31 mouse cellular contexts compared by ENCODE assay signal in the genomic region with DNA sequence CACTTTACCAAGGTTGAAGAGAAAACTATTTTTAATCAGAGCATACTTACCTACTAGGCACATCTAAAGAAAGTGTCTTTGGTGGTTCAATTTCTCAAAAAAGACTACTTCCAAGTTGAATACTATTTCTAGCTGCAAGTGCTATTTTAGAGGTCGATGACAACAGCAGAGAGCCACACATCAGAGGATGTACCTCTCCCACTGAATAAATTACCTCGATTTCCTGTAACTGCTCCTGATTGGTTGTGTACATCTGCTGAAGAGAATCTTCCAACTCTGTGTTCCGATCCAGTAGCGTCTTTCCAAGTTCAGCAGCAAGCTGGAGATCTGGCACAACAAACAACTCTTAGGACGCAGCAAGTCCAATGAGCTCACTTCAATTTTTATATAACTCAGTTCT. TPM values are rescaled to one million over a fixed set of nuclear protein-coding genes. Genes with fewer than 3 reads are reported as not detected.
DNase-seq lines count a peak whose midpoint lies in the region; ATAC-seq lines count a peak whose summit lies in the region.
"Had no signal": no experiment of that assay in that cellular context is flagged by ENCODE, and none has a peak within 500 bp of the region (broad histone marks: within the 10 kb centered on the region; RNA-seq: fewer than 3 reads in every experiment).

No protein-coding gene starts in this region.

- no peak overlapping the region for H3K27ac ChIP-seq in heart, embryonic 13.5 days (replicated peaks)
- H3K27ac ChIP-seq in liver, embryonic 13.5 days, result peak overlapping the region; percentile 91
- peak overlapping the region; percentile 73 for H3K27ac ChIP-seq in liver, embryonic 16.5 days (ENCODE audit: low read length)
- no peak overlapping the region for H3K27ac ChIP-seq in neural tube, embryonic 15.5 days (replicated peaks)
- H3K27ac ChIP-seq: embryonic facial prominence, embryonic 12.5 days; embryonic facial prominence, embryonic 15.5 days; forebrain, embryonic 10.5 days; forebrain, embryonic 13.5 days; heart, embryonic 15.5 days; hindbrain, embryonic 14.5 days; hindbrain, postnatal 0 days had no signal

- H3K4me2 ChIP-seq in heart, embryonic 13.5 days, result 0 out of 2 replicates have a peak overlapping the region, but pooled peaks have one; percentile 9
- peak overlapping the region; percentile 61 for H3K4me2 ChIP-seq in liver, embryonic 13.5 days
- H3K4me2 ChIP-seq in liver, embryonic 16.5 days (ENCODE audit: low read depth, low read length), result no peak overlapping the region
- no peak overlapping the region for H3K4me2 ChIP-seq in neural tube, embryonic 15.5 days
- H3K4me2 ChIP-seq: embryonic facial prominence, embryonic 12.5 days; embryonic facial prominence, embryonic 15.5 days; forebrain, embryonic 13.5 days; heart, embryonic 11.5 days; heart, embryonic 15.5 days; hindbrain, embryonic 14.5 days had no signal

- no peaks in the 10 kb centered on the region for H3K27me3 ChIP-seq in erythroblast, embryonic 14.5 days (ENCODE audit: control insufficient read depth)
- no peaks in the 10 kb centered on the region for H3K27me3 ChIP-seq in heart, embryonic 13.5 days (replicated peaks)
- H3K27me3 ChIP-seq in liver, embryonic 13.5 days, result no peaks in the 10 kb centered on the region
- H3K27me3 ChIP-seq in liver, embryonic 16.5 days (ENCODE audit: control insufficient read depth, insufficient read depth, low read depth, low read length), result no peaks in the 10 kb centered on the region
- H3K27me3 ChIP-seq in neural tube, embryonic 15.5 days (replicated peaks), result no peaks in the 10 kb centered on the region
- H3K27me3 ChIP-seq: embryonic facial prominence, embryonic 12.5 days; embryonic facial prominence, embryonic 15.5 days; forebrain, embryonic 13.5 days; heart, embryonic 15.5 days had no signal

- WGBS in heart, embryonic 13.5 days, result 66% methylated on average over 5 of the region's 5 CpGs
- 81% methylated on average over 5 of the region's 5 CpGs for WGBS in liver, embryonic 13.5 days (ENCODE audit: insufficient replicate concordance)
- 79% methylated on average over 5 of the region's 5 CpGs for WGBS in liver, embryonic 16.5 days (ENCODE audit: insufficient replicate concordance)
- WGBS in neural tube, embryonic 15.5 days, result 90% methylated on average over 5 of the region's 5 CpGs

- DNase-seq in heart, postnatal 10 days, result no peak
- DNase-seq in liver, embryonic 13.5 days, result no peak
- no peak for DNase-seq in liver
- DNase-seq: adrenal gland, adult 8-10 months; adrenal gland, postnatal 25 days; cerebellum, adult 18-20 months; cerebellum, adult 9-10 months; cerebellum, postnatal 25 days; gastrocnemius, postnatal 25 days; heart, postnatal 14 days; heart, postnatal 4 days had no signal

- H3K36me3 ChIP-seq in erythroblast, embryonic 14.5 days (ENCODE audit: control insufficient read depth), result peaks cover 99% of the 10 kb centered on the region
- H3K36me3 ChIP-seq in heart, embryonic 13.5 days, result peaks cover 27% of the 10 kb centered on the region
- peaks cover 34% of the 10 kb centered on the region for H3K36me3 ChIP-seq in liver, embryonic 13.5 days
- peaks cover 18% of the 10 kb centered on the region for H3K36me3 ChIP-seq in liver, embryonic 16.5 days (ENCODE audit: control insufficient read depth, insufficient read depth)
- peaks cover 10% of the 10 kb centered on the region; the same call in 1 of the 2 replicates for H3K36me3 ChIP-seq in neural tube, embryonic 15.5 days
- H3K36me3 ChIP-seq: heart, embryonic 15.5 days had no signal

- H3K9me3 ChIP-seq in erythroblast, embryonic 14.5 days (ENCODE audit: control insufficient read depth, low read length), result no peaks in the 10 kb centered on the region
- H3K9me3 ChIP-seq in heart, embryonic 13.5 days, result no peaks in the 10 kb centered on the region
- H3K9me3 ChIP-seq in liver, embryonic 13.5 days (replicated peaks), result no peaks in the 10 kb centered on the region
- no peaks in the 10 kb centered on the region for H3K9me3 ChIP-seq in liver, embryonic 16.5 days (replicated peaks; ENCODE audit: control insufficient read depth, low read length)
- no peaks in the 10 kb centered on the region for H3K9me3 ChIP-seq in neural tube, embryonic 15.5 days (replicated peaks)
- H3K9me3 ChIP-seq: embryonic facial prominence, embryonic 12.5 days; embryonic facial prominence, embryonic 15.5 days; forebrain, embryonic 10.5 days; forebrain, embryonic 13.5 days; heart, embryonic 15.5 days had no signal

- peak overlapping the region; percentile 47 for H3K4me3 ChIP-seq in erythroblast, embryonic 14.5 days (replicated peaks)
- H3K4me3 ChIP-seq in heart, embryonic 13.5 days, result no peak overlapping the region
- no peak overlapping the region for H3K4me3 ChIP-seq in liver, embryonic 13.5 days (replicated peaks)
- H3K4me3 ChIP-seq in liver, embryonic 16.5 days (ENCODE audit: low read depth, low read length), result no peak overlapping the region
- H3K4me3 ChIP-seq in neural tube, embryonic 15.5 days (replicated peaks), result no peak overlapping the region
- H3K4me3 ChIP-seq: embryonic facial prominence, embryonic 12.5 days; embryonic facial prominence, embryonic 15.5 days; forebrain, embryonic 10.5 days; forebrain, embryonic 13.5 days; heart, embryonic 15.5 days had no signal

- 0 out of 2 replicates have a peak overlapping the region, but pooled peaks have one; percentile 24 for H3K9ac ChIP-seq in heart, embryonic 13.5 days
- H3K9ac ChIP-seq in liver, embryonic 13.5 days, result peak overlapping the region; percentile 41; the same call in 1 of the 2 replicates
- H3K9ac ChIP-seq in liver, embryonic 16.5 days (ENCODE audit: low read depth, low read length), result no peak overlapping the region
- no peak overlapping the region for H3K9ac ChIP-seq in neural tube, embryonic 15.5 days (replicated peaks)
- H3K9ac ChIP-seq: embryonic facial prominence, embryonic 12.5 days; embryonic facial prominence, embryonic 15.5 days; forebrain, embryonic 13.5 days; heart, embryonic 15.5 days; hindbrain, embryonic 14.5 days had no signal

- H3K4me1 ChIP-seq in erythroblast, embryonic 14.5 days (ENCODE audit: control insufficient read depth), result peaks cover 91% of the 10 kb centered on the region
- H3K4me1 ChIP-seq in heart, embryonic 13.5 days, result peaks cover 41% of the 10 kb centered on the region
- peaks cover 85% of the 10 kb centered on the region for H3K4me1 ChIP-seq in liver, embryonic 13.5 days (replicated peaks)
- peaks cover 53% of the 10 kb centered on the region for H3K4me1 ChIP-seq in liver, embryonic 16.5 days (ENCODE audit: control insufficient read depth, low read depth, low read length)
- peaks cover 12% of the 10 kb centered on the region for H3K4me1 ChIP-seq in neural tube, embryonic 15.5 days
- H3K4me1 ChIP-seq: embryonic facial prominence, embryonic 12.5 days; embryonic facial prominence, embryonic 15.5 days; forebrain, embryonic 10.5 days; forebrain, embryonic 13.5 days had no signal

- intact Hi-C loops in heart, postnatal 10 days (cut with DNase I), result no loop called here

- ATAC-seq in erythroblast, adult 5-6 weeks (replicated peaks; ENCODE audit: low FRiP score, poor library complexity, severe bottlenecking), result no peak
- no peak for ATAC-seq in heart, embryonic 13.5 days (ENCODE audit: extremely low read depth, insufficient number of reproducible peaks, low FRiP score, low TSS enrichment)
- no peak for ATAC-seq in liver, embryonic 13.5 days (ENCODE audit: low read depth)
- no peak for ATAC-seq in liver, embryonic 16.5 days (ENCODE audit: low read depth)
- no peak for ATAC-seq in neural tube, embryonic 15.5 days (ENCODE audit: low FRiP score)
- ATAC-seq: activated CD4-positive, CD25-positive, alpha-beta regulatory T cell, adult 4 months; forebrain, embryonic 13.5 days; forebrain, embryonic 16.5 days; hindbrain, postnatal 0 days; inflammation-experienced regulatory T-cells, adult 6 months had no signal

RNA-seq across cellular contexts. Expression of gene Cdr2, which starts 12.0 kb away (rescaled TPM):
- 61.1 and 71.7 TPM in 2 replicates for polyA plus RNA-seq in erythroblast, embryonic 14.5 days (2012)
- 501 and 553 TPM in 2 replicates for total RNA-seq in erythroblast, adult 5-6 weeks (2015; ENCODE audit: low replicate concordance)
- 1,057 and 1,255 TPM in 2 replicates for total RNA-seq in erythroblast, adult 5-6 weeks (2017; ENCODE audit: low replicate concordance)
- polyA plus RNA-seq in heart, embryonic 13.5 days (2015; fragmentation: Nextera tagmentation; extraction: Ambion mirVana), result 11.4 and 13.6 TPM in 2 replicates
- total RNA-seq in heart, postnatal 10 days (2021), result 10 to 100 TPM; 14.3 to 17.9 TPM
- polyA plus RNA-seq in liver, embryonic 13.5 days (2015; fragmentation: Nextera tagmentation; extraction: Ambion mirVana), result 38.1 and 39.1 TPM in 2 replicates
- 47.9 and 51.5 TPM in 2 replicates for polyA plus RNA-seq in liver, embryonic 16.5 days (2015; fragmentation: Nextera tagmentation; extraction: Ambion mirVana)
- 14.0 and 14.5 TPM in 2 replicates for polyA plus RNA-seq in neural tube, embryonic 15.5 days (2015; fragmentation: Nextera tagmentation; extraction: Ambion mirVana)

RNA-seq across cellular contexts. Expression of gene Mfsd13b, which starts 12.2 kb away (rescaled TPM):
- not detected in 2 replicates for polyA plus RNA-seq in erythroblast, embryonic 14.5 days (2012)
- not detected in 2 replicates for total RNA-seq in erythroblast, adult 5-6 weeks (2015; ENCODE audit: low replicate concordance)
- total RNA-seq in erythroblast, adult 5-6 weeks (2017; ENCODE audit: low replicate concordance), result 0.26 TPM in 1 of 2 replicates, not detected in the other
- polyA plus RNA-seq in heart, embryonic 13.5 days (2015; fragmentation: Nextera tagmentation; extraction: Ambion mirVana), result 0.12 TPM in 1 of 2 replicates, not detected in the other
- not detected for total RNA-seq in heart, postnatal 10 days (2021)
- polyA plus RNA-seq in liver, embryonic 13.5 days (2015; fragmentation: Nextera tagmentation; extraction: Ambion mirVana), result not detected in 2 replicates
- polyA plus RNA-seq in liver, embryonic 16.5 days (2015; fragmentation: Nextera tagmentation; extraction: Ambion mirVana), result not detected in 2 replicates
- 0.22 and 0.28 TPM in 2 replicates for polyA plus RNA-seq in neural tube, embryonic 15.5 days (2015; fragmentation: Nextera tagmentation; extraction: Ambion mirVana)
- total RNA-seq: common myeloid progenitor, adult 5-6 weeks; ES-E14; gastrocnemius, adult 8-10 months; gastrocnemius, postnatal 25 days; heart, adult 8-10 months; heart, postnatal 14 days; heart, postnatal 4 days had no signal
- polyA plus RNA-seq: activated CD4-positive, CD25-positive, alpha-beta regulatory T cell, adult 4 months; embryonic facial prominence, embryonic 12.5 days; forebrain, embryonic 16.5 days; inflammation-experienced regulatory T-cells, adult 6 months had no signal

RNA-seq across cellular contexts. Expression of gene Polr3e, which starts 52.6 kb away (rescaled TPM):
- polyA plus RNA-seq in erythroblast, embryonic 14.5 days (2012), result 0.34 and 0.48 TPM in 2 replicates
- 3.1 and 3.3 TPM in 2 replicates for total RNA-seq in erythroblast, adult 5-6 weeks (2015; ENCODE audit: low replicate concordance)
- total RNA-seq in erythroblast, adult 5-6 weeks (2017; ENCODE audit: low replicate concordance), result 1.5 and 6.2 TPM in 2 replicates
- 21.8 and 22.4 TPM in 2 replicates for polyA plus RNA-seq in heart, embryonic 13.5 days (2015; fragmentation: Nextera tagmentation; extraction: Ambion mirVana)
- 10 to 100 TPM; 15.1 to 15.4 TPM for total RNA-seq in heart, postnatal 10 days (2021)
- polyA plus RNA-seq in liver, embryonic 13.5 days (2015; fragmentation: Nextera tagmentation; extraction: Ambion mirVana), result 19.3 and 21.1 TPM in 2 replicates
- 10.1 and 10.4 TPM in 2 replicates for polyA plus RNA-seq in liver, embryonic 16.5 days (2015; fragmentation: Nextera tagmentation; extraction: Ambion mirVana)
- polyA plus RNA-seq in neural tube, embryonic 15.5 days (2015; fragmentation: Nextera tagmentation; extraction: Ambion mirVana), result 23.4 and 26.4 TPM in 2 replicates

Comparison
In these comparisons a context has a peak if more than half of its experiments do, and no peak if none do; other contexts are left out.
1. H3K4me2 ChIP-seq: peak in heart, embryonic 13.5 days (single experiment) and liver, embryonic 13.5 days (single experiment); none in liver, embryonic 16.5 days (single experiment) and neural tube, embryonic 15.5 days (single experiment).
2. H3K9ac ChIP-seq: peak in heart, embryonic 13.5 days (single experiment) and liver, embryonic 13.5 days (single experiment); none in liver, embryonic 16.5 days (single experiment) and neural tube, embryonic 15.5 days (single experiment).
3. H3K27ac ChIP-seq: peak in liver, embryonic 13.5 days (single experiment) and liver, embryonic 16.5 days (single experiment); none in heart, embryonic 13.5 days (single experiment) and neural tube, embryonic 15.5 days (single experiment).